Mouse (Mus musculus) stomach, embryonic 16.5 days (tissue): ENCODE data around the gene App. TPM values are rescaled to one million over a fixed set of nuclear protein-coding genes. Genes with fewer than 3 reads are reported as not detected.

Experiments
- ATAC-seq: fragments of 200-750 bp; cut with Nextera tagmentation; 2 replicates; pipeline ENCODE4 v1.8.0; 2017; ENCODE audit warnings: moderate number of reproducible peaks, moderate TSS enrichment; ENCODE audit not compliant: insufficient read depth, low FRiP score
- H3K27ac ChIP-seq: fragments of 300-500 bp; sonication (generic); 2 replicates; pipeline ENCODE4 v1.5.1; 2014; ENCODE audit warnings: low read length
- H3K27me3 ChIP-seq: fragments of 300-500 bp; sonication (generic); 2 replicates; pipeline ENCODE4 v1.6.1; 2014; ENCODE audit warnings: low read length, control low read depth, mixed read lengths; ENCODE audit not compliant: control insufficient read depth, insufficient read depth
- H3K36me3 ChIP-seq: fragments of 300-500 bp; sonication (generic); 2 replicates; pipeline ENCODE4 v1.6.1; 2014; ENCODE audit warnings: low read length; ENCODE audit not compliant: control insufficient read depth, insufficient read depth
- H3K4me1 ChIP-seq: fragments of 300-500 bp; sonication (generic); 2 replicates; pipeline ENCODE4 v1.6.1; 2014; ENCODE audit warnings: low read length, control low read depth, mixed read lengths; ENCODE audit not compliant: control insufficient read depth, insufficient read depth
- H3K4me2 ChIP-seq: fragments of 300-500 bp; sonication (generic); 2 replicates; pipeline ENCODE4 v1.6.1; 2014; ENCODE audit warnings: low read depth, low read length, mixed read lengths
- H3K4me3 ChIP-seq: fragments of 300-500 bp; sonication (generic); replicated peaks from 2 replicates; pipeline ENCODE4 v1.5.1; 2014; ENCODE audit warnings: mild to moderate bottlenecking, low read length
- H3K9ac ChIP-seq: fragments of 300-500 bp; sonication (generic); 2 replicates; pipeline ENCODE4 v1.6.1; 2014; ENCODE audit warnings: low read length
- H3K9me3 ChIP-seq: fragments of 300-500 bp; sonication (generic); replicated peaks from 2 replicates; pipeline ENCODE4 v1.6.1; 2016; ENCODE audit warnings: low read length, control low read depth; ENCODE audit not compliant: control insufficient read depth
- WGBS: fragments of 180-500 bp; shearing (Covaris S2); extraction: QIAGEN DNeasy Blood & Tissue Kit; methylation state at CpG from one replicate; pipeline ENCODE4 v1.1.7; 2014; 5-methylcytosine and 5-hydroxymethylcytosine counted together
- polyA plus RNA-seq: library from polyadenylated mRNA; unstranded; fragments of >200 nt; fragmentation: Nextera tagmentation; extraction: Ambion mirVana; gene quantifications from 2 replicates; pipeline ENCODE4 v1.2.1, GENCODE M21; 2015

The App gene
- polyA plus RNA-seq, 1 experiment from 2014 or later: 198 TPM

DNA sequence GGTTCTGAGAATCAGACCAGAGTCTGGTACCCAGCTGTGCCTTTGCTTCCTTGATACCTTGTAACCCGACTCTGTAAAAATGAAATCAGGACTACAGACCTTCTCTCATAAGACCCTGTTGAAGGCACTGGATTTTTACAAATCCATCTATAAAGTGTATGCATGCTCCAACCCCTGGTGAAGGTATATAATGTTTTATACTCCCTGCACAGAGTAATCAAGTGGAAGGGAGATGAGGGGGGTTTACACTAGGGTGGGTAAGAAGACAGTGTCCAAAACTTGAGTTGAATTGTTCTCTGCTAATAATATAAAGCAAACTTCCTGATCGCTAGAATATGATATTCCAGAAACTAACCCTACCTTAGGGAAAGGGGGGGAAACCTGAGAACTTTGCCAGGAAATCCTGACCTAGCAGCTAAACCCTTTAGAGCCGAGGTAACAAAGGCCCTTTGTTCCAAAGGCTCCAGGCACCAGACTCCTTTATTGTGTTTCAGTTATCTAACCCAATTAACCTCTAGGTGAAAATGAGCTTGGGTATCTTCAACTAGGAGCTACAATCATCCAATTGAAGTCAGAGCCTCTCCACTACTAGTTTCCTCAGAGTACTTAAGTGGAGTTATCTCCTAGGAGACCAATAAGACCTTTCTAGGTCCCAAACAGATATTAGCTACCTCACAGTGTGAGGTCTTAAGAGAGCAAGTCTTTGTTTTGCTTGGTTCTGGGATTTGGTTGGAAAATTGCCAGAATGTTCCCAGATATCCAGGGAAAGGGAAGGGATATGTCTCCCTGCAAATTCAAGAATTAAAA, 132.2 kb downstream of the App start:
- no peak overlapping the region for H3K4me3 ChIP-seq
- no peak overlapping the region for H3K27ac ChIP-seq
- 61% methylated on average over 3 of the region's 3 CpGs for WGBS
- H3K36me3 ChIP-seq: peaks cover 14% of the 10 kb centered on the region
- H3K9me3 ChIP-seq: no peaks in the 10 kb centered on the region
- H3K9ac ChIP-seq: no peak overlapping the region
- no peak overlapping the region for H3K4me2 ChIP-seq
- ATAC-seq: no peak
- H3K4me1 ChIP-seq: no peaks in the 10 kb centered on the region
- no peaks in the 10 kb centered on the region for H3K27me3 ChIP-seq

DNA sequence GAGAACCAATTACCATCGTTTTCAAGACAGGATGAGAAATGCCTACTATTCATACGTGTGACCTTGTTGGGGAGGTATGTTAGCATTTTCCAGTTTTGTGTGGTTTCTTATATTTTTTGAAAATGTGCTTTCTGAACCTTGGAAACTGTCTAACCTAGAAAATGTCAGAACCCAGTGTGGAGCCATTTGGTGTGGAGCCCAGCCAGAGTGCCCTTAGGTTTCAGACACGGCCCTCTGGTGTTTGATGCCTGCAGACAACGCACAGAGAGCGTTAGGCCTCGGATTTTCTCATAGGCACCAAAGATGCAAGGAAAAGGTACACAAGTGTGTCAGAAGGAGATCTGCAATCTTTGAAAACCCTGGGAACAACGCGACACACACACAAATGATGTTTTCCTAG, 134.8 kb downstream of the App start:
- Histone ChIP-seq H3K4me1 (no peaks in the 10 kb centered on the region), H3K4me3 (no peak overlapping the region), H3K9ac (no peak overlapping the region), H3K27ac (no peak overlapping the region), H3K36me3 (peaks cover 14% of the 10 kb centered on the region), H3K27me3 (no peaks in the 10 kb centered on the region), H3K4me2 (no peak overlapping the region), H3K9me3 (no peaks in the 10 kb centered on the region)
- WGBS: 92% methylated on average over 8 of the region's 8 CpGs
- no peak for ATAC-seq

GRCm38 (mm10) chr16:85037969-85038644, 135.5 kb downstream of the App start:
- no peak overlapping the region for H3K27ac ChIP-seq
- no peak overlapping the region for H3K9ac ChIP-seq
- no peaks in the 10 kb centered on the region for H3K4me1 ChIP-seq
- no peaks in the 10 kb centered on the region for H3K9me3 ChIP-seq
- no peaks in the 10 kb centered on the region for H3K27me3 ChIP-seq
- no peak overlapping the region for H3K4me2 ChIP-seq
- ATAC-seq: no peak
- peaks cover 11% of the 10 kb centered on the region for H3K36me3 ChIP-seq
- WGBS: 72% methylated on average over 10 of the region's 10 CpGs
- H3K4me3 ChIP-seq: no peak overlapping the region

DNA sequence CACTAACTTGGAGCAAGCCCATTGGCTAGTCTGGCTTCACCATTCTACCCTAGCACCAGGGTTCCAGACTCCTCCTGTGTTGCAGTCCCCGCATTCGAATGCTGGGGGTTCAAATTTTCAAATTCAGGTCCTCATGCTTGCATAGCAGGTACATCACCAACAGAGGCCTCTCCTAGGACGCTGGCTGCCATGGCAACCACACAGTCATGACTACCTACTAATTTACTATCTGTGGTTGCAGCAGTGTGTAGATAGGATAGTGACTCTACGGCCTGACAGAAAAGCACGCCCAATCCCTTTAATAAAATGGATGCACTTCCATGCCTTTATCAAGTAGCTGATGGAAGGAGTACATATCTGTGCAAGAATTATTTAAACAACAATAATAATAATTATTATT, 137.8 kb downstream of the App start:
- Histone ChIP-seq H3K36me3 (peaks cover 16% of the 10 kb centered on the region), H3K4me3 (no peak overlapping the region), H3K27me3 (no peaks in the 10 kb centered on the region), H3K4me2 (no peak overlapping the region), H3K9me3 (no peaks in the 10 kb centered on the region), H3K27ac (no peak overlapping the region), H3K9ac (no peak overlapping the region), H3K4me1 (no peaks in the 10 kb centered on the region)
- no peak for ATAC-seq
- 89% methylated on average over 5 of the region's 5 CpGs for WGBS

- 59% methylated on average over 5 of the region's 5 CpGs for WGBS
- no peak overlapping the region for H3K4me2 ChIP-seq
- no peaks in the 10 kb centered on the region for H3K4me1 ChIP-seq
- H3K9ac ChIP-seq: no peak overlapping the region
- no peak overlapping the region for H3K4me3 ChIP-seq
- ATAC-seq: peak; percentile 85
- H3K27me3 ChIP-seq: no peaks in the 10 kb centered on the region
- H3K36me3 ChIP-seq: peaks cover 24% of the 10 kb centered on the region
- H3K9me3 ChIP-seq: no peaks in the 10 kb centered on the region
- H3K27ac ChIP-seq: no peak overlapping the region
Measured at GRCm38 (mm10) chr16:85033747-85034146, 139.8 kb downstream of the App start.

DNA sequence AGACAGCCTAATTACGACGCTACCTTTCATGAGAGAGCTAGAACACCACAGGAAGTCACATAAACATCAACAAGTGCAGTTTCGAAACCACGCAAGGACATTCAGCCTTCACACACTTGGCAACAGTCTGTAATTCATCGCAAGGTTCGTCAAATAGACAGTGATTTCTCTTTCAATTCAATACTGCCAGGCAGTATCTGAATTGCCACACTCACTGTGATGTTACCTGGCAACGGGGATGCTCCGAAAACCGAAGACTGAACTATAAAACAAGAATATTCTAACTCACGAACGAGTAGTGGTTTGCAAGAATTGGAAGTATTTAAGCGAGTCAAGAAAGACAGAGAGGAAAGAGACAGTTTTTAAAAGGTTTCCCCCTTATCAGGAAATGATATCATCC, 142.8 kb downstream of the App start:
- ATAC-seq: no peak
- H3K4me3 ChIP-seq: no peak overlapping the region
- peaks cover 17% of the 10 kb centered on the region for H3K36me3 ChIP-seq
- no peak overlapping the region for H3K9ac ChIP-seq
- H3K27me3 ChIP-seq: no peaks in the 10 kb centered on the region
- 95% methylated on average over 12 of the region's 12 CpGs for WGBS
- H3K27ac ChIP-seq: no peak overlapping the region
- no peaks in the 10 kb centered on the region for H3K9me3 ChIP-seq
- H3K4me2 ChIP-seq: no peak overlapping the region
- no peaks in the 10 kb centered on the region for H3K4me1 ChIP-seq

DNA sequence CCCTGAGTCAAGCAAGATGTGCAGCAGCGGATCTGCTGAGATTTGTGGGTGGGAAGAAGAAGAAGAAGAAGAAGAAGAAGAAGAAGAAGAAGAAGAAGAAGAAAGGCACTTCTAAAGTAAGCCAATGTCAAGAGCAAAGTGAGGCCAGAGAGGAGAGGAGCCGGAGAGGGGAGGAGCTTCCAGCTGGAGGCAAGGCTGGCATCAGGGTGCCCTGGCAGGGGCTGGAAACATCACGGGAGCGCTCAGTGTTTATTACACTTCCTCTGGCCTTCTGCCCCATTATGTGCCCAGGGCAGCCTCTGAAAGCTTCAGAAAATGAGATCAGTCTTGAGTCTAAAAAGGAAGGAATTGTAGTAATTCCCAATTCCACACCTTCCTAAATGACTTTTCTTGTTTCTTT, 145.2 kb downstream of the App start:
- no peaks in the 10 kb centered on the region for H3K27me3 ChIP-seq
- no peak for ATAC-seq
- WGBS: 87% methylated on average over 4 of the region's 4 CpGs
- H3K9ac ChIP-seq: no peak overlapping the region
- H3K4me2 ChIP-seq: no peak overlapping the region
- H3K4me3 ChIP-seq: no peak overlapping the region
- no peaks in the 10 kb centered on the region for H3K4me1 ChIP-seq
- H3K36me3 ChIP-seq: peaks cover 30% of the 10 kb centered on the region
- no peak overlapping the region for H3K27ac ChIP-seq
- H3K9me3 ChIP-seq: peaks cover 3% of the 10 kb centered on the region; the same call in 1 of the 2 replicates

- H3K9me3 ChIP-seq: peaks cover 3% of the 10 kb centered on the region; the same call in 1 of the 2 replicates
- ATAC-seq: no peak
- H3K9ac ChIP-seq: no peak overlapping the region
- 96% methylated on average over 8 of the region's 8 CpGs for WGBS
- no peak overlapping the region for H3K27ac ChIP-seq
- H3K4me3 ChIP-seq: no peak overlapping the region
- no peaks in the 10 kb centered on the region for H3K4me1 ChIP-seq
- no peaks in the 10 kb centered on the region for H3K27me3 ChIP-seq
- H3K4me2 ChIP-seq: no peak overlapping the region
- peaks cover 27% of the 10 kb centered on the region for H3K36me3 ChIP-seq
Measured at GRCm38 (mm10) chr16:85024706-85025105, 148.9 kb downstream of the App start.

DNA sequence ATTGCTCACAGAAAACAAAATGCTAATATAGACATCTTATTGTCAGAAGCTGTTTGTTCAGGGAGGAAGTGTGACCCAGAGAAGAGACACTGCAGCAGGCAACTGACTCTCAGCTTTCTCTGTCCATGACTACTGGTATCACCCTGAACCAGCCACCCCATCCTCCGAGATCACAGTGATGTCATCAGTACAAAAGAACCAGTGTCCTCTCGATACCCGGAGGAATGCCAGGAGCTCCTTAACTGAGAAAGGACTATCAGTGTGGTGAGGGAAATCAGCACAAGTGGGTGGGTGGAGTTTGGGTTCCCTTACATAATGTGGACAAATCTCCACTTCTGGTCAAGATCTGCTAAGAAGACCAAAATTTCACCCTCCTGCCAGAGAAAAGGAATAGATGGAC, 150.5 kb downstream of the App start:
- WGBS: 85% methylated on average over 3 of the region's 3 CpGs
- no peak overlapping the region for H3K4me3 ChIP-seq
- no peak overlapping the region for H3K9ac ChIP-seq
- ATAC-seq: no peak
- no peaks in the 10 kb centered on the region for H3K27me3 ChIP-seq
- no peak overlapping the region for H3K4me2 ChIP-seq
- no peaks in the 10 kb centered on the region for H3K4me1 ChIP-seq
- H3K36me3 ChIP-seq: peaks cover 19% of the 10 kb centered on the region
- H3K27ac ChIP-seq: no peak overlapping the region
- H3K9me3 ChIP-seq: peaks cover 3% of the 10 kb centered on the region; the same call in 1 of the 2 replicates
